Mouse (Mus musculus) mouse trophoblast stem cell (cell line): ENCODE measurements around the gene Wipi2.

Experiments
- in situ Hi-C, 2 experiments: fragments of 300-500 bp; cut with MseI, MboI; formaldehyde crosslinking; loops; 2 replicates in 1 of 2; 3 replicates in 1 of 2; pipeline ENCODE4 v1.15.1; 2025

The Wipi2 gene

DNA sequence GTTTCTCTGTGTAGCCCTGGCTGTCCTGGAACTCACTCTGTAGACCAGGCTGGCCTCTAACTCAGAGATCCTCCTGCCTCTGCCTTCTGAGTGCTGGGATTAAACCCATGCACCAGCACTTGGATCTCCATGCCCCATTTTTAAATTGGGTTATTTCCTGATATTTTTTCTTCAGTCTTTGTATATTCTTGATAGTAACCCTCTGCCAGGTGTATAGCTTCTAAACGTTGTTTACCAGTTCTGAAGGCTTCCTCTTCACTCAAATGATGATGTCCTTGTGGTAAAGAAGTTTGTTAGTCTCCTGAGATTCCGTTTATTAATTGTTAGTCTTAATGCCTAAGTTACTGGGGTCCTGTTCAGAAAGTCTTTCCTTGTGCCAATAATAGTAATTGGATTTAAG lies at the start of gene Wipi2:
Gene Wipi2, plus strand, starts transcription at position 301 of the 400 bp plus-strand sequence.
- in situ Hi-C loops = loop anchor here in 1 of 2 experiments (10.0 kb wide), 1 partner anchor 123 kb away; no protein-coding TSS in a partner anchor

DNA sequence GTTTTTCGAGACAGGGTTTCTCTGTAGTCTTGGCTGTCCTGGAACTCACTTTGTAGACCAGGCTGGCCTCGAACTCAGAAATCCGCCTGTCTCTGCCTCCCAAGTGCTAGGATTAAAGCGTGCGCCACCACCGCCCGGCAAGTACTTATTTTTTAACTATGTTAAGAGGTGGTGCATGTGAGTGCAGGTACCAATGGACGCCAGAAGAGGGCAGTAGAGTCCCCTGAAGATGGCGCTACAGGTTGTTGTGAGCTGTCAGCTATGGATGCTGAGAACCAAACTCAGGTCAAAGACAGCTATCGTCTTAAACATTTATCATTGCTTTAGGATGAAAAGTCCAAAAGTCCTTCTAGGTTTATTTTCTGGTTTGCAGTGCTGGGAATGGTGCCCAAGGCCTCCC lies 49.3 kb upstream of the Wipi2 start:
- in situ Hi-C loops = no loop called here

DNA sequence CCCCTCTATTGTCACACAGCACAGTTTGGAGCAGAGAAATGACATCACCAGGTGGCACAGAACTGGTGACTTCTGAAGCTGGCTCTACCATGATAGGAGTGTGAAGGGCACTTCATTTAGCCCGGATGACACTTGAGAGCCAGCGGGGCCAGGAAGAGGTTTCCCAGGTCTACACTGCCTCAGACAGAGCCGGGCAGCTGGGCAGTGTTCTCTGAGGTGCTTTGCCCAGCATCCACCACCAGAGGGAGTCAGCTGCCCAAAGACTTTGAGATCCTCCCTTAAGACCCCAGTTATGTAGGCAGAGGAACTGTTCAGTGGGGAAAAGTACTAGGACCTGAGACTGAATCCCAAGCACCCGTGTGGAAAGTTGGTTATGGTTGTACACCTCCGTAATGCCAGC lies 46.0 kb upstream of the Wipi2 start:
- in situ Hi-C loops = loop anchor here (5.0 kb wide), 1 partner anchor 36 kb away; no protein-coding TSS in a partner anchor

DNA sequence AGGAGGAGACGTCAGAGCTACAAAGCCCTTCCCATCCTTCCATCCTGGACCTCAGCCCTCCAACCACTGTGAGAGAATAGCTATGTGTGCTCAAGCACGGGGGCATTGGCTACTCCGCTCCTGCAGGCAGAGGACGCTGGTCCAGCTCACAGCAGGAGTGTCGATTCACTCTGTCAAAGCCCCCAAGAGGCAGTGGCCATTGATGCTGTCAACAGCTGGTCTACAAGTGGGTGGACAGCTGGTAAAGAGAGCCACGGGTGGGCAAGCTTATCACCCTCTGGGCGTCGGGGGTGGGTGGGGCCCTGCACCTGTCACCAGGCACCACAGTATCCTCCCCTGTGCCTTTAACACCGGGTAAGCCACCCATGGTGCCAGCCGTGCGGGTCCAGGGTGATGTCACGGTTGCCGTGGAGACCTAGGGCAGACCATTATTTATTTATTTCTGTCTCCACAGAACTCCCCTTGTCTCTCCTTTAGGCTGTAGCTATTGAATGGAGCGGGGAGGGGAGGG lies 43.8 kb upstream of the Wipi2 start:
- in situ Hi-C loops = loop anchor here (5.0 kb wide), 1 partner anchor 34 kb away; no protein-coding TSS in a partner anchor

DNA sequence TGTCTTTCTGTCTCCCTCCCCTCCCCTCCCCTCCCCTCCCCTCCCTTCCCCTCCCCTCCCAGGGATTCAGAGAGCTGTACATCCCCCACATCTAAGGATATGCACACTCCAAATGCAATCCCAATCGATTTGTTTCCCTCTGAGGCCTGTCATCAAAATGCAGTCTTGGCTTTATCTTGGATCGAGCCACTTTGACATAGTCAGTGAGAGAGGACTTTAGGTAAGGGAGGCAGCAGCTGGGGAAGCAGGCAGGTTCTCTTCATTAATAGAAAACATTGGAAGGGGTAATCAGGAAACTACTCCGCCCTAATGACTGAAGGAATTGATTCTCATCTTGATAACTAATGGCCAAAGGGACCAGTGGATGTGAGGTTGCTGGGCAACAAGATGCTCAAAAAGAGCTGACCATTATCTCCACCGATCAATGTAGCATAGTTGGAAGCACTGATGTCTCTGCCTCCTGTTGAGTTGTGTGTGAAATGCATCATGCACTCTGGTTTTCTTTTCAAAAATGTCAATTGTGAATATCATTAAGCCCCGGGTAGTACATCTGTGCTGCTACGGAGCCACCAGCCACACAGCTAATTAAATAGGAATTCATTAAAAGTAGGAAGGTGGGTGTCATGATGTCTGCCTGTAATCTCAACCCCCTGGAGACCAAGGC lies 36.4 kb upstream of the Wipi2 start:
- in situ Hi-C loops = no loop called here

DNA sequence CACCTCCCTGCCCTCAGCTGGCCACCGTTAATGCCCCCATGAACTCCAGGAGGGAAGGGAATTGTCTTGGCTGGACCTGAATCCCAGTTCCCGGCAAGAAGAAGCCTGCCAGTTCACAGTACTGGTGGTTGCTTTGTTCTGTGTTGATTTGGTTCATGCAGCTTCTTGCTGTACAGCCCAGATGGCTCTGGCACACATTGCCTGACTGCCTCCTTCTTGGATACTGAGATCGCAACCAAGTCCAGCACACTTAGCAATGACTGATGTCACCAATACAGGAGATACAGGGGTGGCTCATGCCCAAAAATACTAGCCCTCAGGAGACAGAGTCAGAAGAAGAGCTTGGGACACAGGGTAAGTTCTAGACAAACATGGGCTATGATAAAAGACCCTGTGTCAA lies 31.8 kb upstream of the Wipi2 start:
- in situ Hi-C loops = no loop called here

DNA sequence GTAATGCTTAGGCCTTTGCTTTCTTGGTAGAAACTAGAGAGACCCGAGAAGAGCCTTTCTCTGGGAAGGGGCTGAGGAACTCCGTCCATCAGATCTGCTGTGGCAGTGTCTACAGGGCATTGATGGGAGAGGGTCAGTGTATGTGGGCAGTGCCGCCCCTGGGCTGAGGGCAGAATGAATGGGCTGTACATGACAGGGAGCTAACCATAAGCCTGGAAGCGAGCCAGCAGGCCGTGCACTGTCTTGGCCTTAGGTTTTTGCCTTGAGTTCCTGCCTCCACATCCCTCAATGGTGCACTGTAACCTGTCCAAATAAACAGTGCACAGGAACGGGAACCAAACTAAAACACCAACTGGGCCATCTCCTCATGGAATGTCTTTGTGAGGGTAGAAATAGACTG lies 30.8 kb upstream of the Wipi2 start:
- in situ Hi-C loops = no loop called here

DNA sequence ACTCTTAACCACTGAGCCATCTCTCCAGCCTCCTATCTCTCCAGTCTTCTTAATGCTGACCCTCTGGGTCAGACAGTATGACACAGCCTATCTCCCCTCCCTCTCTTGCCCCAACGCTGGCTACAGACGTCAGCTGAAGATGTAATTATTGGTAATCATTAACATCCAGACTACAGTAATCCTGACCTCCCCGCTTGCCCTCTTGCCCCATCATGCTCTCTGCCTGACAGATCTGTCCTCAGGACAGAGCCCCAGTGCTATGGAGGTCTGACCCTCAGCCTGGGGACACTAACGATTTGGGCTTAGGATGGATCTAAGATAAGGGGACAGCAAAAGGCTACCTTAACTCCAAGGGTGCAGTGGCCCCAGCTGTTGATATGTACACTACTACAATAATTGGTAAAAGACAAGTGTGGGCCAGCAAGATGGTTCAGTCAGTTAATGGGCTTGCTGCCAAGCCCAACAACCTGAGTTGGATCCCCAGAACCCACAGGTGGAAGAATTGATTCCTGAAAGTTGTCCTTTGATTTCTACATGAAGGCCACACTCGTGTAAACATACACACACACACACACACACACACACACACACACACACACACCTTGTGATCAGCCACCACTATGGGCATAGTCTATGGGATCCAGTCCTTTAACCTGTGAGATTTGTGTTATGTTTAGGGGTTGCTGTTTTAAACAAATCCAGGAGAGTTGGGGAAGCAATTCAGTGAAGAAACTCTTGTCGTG lies 29.7 kb upstream of the Wipi2 start:
- in situ Hi-C loops = no loop called here

DNA sequence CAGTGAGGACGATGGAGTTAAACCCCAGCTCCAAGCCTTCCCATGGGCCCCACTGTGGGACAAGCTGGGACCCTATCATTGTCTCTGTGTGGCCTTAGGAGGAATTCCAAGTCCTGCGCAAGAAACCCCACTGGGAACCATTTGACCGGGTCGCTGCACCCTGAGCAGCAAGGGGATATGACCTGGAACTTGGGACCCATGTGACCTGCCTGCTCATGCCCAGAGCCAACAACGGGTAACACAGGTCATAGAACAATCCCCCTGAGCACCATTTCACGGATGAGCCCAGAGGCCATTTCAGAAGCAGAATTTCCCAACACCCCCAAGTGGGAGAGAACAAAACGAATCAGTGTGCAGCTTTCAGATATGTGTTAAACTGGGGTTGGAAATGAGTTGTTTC lies 23.1 kb upstream of the Wipi2 start:
- in situ Hi-C loops = no loop called here

DNA sequence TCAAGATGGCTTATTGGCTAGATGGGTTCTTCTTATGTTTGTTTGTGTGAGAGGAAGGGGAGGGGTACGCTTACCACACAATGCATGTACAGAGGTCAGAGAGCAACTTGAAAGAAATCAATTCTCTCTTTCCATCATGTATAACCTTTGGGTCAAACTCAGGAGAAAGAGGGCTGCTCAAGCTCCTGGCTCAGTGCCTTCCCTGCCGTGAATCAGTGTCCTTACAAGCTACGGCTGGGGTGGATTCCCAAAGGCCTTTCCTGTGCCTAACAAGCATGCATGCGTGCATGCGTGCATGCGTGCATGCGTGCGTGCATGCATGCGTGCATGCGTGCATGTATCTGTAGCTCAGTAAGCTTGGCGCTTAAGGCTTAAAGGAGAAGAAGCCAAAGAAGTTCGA lies 22.2 kb upstream of the Wipi2 start:
- in situ Hi-C loops = no loop called here

DNA sequence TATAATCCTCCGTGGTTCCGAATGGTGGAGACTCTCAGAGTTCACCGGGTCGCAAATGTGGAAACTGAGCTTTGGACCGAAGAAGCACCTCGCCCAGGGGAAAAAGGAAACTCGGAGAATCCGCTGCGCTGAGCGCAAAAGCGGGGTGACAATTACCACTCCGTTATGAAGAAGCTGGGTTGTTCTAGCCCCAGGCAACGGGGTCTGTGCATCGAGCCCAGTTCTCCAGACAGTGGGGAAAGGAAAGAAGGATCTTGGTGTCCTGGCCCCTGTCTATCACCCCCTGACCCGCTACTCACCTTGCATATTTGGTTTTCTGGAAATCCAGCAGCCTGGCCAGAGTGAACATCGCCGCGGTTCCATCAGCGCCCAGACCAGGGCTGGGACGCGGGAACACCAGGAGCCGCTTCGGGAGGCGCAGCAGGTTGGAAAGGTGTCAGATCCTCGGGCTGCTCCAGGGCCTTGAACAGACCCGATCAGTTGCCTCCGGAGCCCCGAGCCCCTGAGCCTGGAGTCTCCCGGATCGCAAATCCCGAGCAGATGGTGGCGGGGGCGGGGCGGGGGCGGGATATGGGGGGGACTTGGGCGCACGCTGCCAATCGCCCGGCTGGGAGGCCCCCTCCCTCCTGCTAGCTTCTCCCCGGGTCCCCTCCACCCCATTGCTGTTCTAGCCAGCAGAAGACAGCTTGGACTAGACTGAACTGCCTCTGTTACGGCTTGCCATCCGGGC lies 19.1 kb upstream of the Wipi2 start, which contains the start of gene Mmd2:
Gene Mmd2, minus strand, starts transcription at position 542 of the 730 bp plus-strand sequence.
- in situ Hi-C loops = no loop called here

DNA sequence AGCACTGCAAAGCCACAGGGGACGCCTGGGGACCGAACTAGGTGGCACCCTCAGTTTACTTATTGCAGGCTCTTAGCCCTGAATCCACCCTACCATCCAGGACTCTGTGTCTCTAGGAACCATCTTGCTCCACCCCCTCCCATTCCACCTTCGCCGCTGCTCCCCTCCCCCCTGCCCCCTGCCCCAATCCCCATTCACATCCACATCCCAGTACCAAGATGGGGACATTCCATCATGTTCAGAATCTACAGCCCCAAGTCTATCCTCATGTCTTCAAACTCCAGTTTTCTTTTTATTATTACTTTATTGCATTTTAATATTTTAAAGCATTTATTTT lies 18.5 kb upstream of the Wipi2 start:
- in situ Hi-C loops = no loop called here

DNA sequence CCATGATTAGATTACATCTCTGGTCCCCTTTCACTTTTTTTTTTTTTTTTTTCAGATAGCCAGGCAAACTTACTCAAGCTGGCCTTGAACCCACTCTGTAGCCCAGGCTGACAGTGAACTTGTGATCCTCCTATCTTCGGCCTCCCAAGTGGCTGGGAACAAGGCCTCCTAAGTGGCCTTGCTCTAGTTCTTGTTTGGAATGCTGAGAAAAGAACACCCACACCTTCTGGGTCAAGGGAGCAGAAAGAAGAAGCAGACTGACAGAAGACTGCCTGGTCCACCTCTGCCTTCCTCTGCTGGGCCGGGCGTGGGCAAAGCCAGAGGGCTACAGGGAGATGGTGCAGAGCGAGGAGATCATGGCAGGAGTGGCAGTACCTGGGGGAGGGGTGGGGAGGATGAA lies 17.1 kb upstream of the Wipi2 start:
- in situ Hi-C loops = no loop called here

DNA sequence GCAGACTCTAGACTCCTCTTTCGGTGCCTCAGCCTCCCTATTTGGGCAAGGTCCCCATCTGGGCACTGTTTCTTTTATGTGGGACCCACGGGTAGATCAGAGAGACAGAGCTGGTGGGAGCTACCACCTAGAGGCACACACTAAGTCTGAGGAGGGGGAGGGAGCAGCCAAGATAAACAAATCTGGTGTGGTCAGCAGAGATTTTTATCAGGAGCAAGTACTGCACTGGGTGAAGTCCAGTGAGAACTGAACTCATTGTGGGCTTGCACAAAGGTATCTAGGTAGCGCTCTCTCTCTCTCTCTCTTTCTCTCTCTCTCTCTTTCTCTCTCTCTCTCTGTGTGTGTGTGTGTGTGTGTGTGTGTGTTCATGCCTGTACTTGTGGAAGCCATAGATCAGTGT lies 13.0 kb upstream of the Wipi2 start:
- in situ Hi-C loops = no loop called here

DNA sequence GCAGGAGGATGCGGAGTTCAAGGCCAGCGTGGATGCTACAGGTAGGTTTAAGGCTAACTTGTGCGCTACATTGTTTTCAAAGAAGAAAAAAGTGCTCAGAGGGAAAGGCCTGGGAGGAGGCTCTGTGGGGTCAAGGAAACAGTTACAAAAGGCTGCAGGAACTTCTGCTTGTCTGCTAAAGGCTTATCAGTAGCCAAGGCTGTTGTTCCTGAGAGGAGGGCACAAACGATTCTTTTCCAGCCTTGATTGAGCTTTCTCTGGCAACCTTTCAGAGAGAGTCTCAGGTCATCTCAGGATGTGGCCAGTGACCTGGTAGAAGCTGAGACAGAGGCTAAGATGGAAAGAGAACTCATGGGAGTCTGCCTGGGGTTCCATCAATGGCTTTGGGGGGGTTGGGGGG lies 11.9 kb upstream of the Wipi2 start:
- in situ Hi-C loops = loop anchor here (5.0 kb wide), 1 partner anchor 33 kb away; no protein-coding TSS in a partner anchor

DNA sequence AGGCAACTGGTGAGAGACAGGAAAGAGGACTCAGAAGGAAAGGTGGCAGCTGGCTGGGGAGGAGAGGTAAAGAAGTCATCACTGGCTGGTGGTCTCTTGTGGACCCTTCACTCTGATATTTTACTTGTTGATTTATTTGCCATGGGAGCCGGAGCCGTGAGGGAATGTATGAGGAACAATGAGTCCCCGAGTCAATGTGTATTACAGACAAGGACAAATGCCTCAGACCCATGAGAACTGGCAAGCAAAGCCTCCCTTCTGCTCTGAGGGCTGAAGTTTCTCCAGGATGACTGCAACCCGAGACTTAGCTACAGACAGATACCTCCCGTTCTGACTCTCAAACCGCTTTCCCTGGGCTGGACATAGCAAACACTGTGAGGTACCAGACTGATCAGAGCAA lies 11.2 kb upstream of the Wipi2 start:
- in situ Hi-C loops = loop anchor here (5.0 kb wide), 1 partner anchor 34 kb away; no protein-coding TSS in a partner anchor

DNA sequence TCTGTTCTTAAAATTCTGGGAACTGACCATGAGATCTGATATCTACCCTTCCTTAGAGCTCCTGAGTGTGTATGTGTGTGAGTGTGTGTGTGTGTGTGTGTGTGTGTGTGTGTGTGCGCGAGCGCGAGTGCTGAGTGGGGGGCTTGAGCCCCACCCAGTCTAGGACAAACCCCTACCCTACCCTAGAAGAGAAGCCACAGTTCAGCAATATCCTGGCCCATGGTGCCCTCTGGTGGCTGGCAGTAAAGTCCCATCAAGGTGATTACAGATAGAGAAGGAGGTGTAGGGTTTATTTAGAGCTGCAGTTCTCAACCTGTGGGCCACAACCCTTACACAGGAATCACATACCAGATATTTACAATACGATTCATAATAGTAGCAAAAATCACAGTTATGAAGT lies 7.6 kb upstream of the Wipi2 start:
- in situ Hi-C loops = loop anchor here (5.0 to 10.0 kb wide), 2 partner anchors 38 to 115 kb away; no protein-coding TSS in a partner anchor

DNA sequence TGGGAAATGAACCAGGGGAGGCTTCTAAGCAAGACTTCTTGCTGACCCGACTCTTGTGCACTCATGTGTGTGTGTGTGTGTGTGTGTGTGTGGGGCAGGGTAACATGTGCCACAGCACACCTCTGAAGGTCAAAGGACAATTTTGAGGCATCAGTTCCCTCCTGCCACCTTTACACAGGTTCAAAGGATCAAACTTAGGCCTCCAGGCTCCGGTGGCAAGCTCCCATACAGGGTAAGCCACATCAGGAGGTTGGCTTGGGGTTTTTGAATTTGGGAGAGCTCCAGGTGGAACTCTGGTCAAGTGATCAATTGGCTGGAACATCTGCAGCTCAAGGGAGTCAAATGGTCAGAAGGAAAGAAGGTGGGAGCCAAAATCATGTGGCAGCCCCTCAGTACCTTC lies 6.1 kb upstream of the Wipi2 start:
- in situ Hi-C loops = loop anchor here in 1 of 2 experiments (10.0 kb wide), 1 partner anchor 117 kb away; no protein-coding TSS in a partner anchor

DNA sequence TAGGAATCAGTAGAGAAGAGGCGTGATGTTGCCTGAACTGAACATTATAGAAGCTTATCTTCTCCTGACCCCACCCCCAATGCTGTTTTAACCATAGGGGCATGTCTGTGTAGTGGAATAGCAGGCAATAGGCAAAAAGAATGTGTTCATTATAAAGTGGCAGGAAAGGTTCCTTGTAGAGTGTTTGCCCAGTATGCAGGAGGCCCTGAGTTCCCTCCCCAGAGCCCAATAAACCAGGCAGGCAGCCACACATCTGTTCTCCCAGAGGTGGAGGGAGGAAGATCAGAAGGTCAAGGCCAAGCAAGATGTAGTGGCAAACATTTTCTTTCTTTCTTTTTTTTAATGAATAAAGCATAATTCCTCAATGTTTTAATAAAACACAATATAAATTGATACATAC lies 5.4 kb upstream of the Wipi2 start:
- in situ Hi-C loops = loop anchor here in 1 of 2 experiments (10.0 kb wide), 1 partner anchor 117 kb away; no protein-coding TSS in a partner anchor

DNA sequence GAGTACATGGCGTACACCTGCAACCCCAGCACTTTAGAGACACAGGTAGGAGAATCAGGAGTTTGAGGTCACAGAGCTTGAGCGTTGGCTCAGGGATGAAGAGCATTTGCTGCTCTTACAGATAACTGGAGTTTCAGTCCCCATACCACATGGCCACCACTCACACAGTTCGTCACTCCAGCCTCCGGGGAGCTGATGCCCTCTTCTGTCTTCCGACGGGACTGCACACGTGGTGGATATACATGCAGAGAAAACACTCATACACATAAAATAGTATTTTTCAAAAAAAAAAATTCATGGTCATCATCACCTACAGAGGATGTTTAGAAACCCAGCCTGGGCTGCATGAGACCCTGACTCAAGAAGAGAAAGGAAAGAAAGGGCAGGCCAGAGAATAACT lies 4.4 kb upstream of the Wipi2 start:
- in situ Hi-C loops = loop anchor here in 1 of 2 experiments (10.0 kb wide), 1 partner anchor 118 kb away; no protein-coding TSS in a partner anchor

DNA sequence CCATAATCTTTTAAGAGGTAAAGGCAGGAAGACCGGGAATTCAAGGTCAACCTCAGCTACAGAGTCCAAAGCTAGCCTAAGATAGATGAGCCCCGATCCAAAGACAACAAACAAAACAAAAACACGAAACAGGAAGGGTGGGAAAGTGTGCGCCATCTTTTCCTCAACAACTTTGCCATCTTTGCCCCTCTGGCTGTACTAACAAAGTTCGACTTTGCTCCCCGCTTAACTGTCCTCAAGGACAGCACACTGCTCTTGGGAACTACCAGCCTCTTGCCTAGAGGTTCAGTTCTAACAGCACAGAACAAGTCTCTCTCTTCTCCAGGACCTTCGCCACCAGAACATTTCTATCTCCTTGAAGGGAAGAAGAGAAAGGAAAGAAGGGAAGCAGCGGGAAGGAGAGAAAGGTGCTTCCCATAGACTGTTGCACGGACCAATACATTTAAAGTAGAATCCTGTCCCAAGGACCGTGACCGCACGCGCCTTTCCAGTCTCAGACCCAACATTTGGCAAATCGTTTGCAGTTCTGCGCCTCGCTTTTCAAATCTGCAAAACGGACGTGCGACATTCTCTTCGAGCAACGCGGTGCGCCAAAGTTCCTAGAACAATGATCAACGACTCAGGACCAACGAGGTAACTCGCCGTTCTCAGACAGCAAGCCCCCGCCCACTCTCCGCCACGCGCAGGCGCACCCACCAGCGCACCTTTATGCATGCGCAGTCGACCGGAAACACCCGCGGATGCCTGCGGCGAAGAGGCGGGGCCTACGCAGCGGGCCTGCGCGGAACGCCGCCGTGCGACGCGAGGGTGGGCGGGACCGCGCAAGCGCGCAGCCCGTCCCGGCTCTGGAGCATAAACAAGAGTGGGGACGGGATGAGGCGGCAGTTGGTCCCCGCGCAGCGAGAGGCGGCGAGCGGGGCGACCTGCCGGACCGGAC lies 1.5 kb downstream of the Wipi2 start:
- in situ Hi-C loops = loop anchor here in 1 of 2 experiments (10.0 kb wide), 1 partner anchor 124 kb away; no protein-coding TSS in a partner anchor
